Mouse (Mus musculus): ENCODE results near the gene Orc1.

DNA sequence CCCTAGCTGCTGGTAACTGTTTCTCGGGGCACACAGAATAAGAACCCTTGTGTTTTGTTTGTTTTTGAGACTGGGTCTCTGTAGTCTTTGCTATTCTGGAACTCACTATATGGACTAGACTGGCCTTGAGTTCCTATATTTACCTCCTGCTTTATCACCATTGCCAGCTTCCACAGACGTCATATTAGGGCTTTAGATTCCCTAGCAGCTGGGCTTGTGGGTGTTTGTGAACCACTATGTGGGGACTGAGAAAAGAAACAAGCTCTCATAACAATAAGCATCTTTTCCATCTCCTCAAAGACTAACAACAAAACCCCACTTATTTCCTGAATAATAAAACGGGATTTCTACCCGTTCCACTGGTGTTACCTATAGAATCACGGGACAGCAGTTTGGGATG lies 31.7 kb downstream of the Orc1 start:
- no peak for TF ChIP-seq ZC3H11A (IDR thresholded peaks at IDR 0.05; ENCODE audit: borderline replicate concordance, low read depth, low read length)
- TF ChIP-seq HCFC1 (IDR thresholded peaks at IDR 0.05; ENCODE audit: borderline replicate concordance, insufficient read depth, low read length): no peak
- TF ChIP-seq ZNF384 (IDR thresholded peaks at IDR 0.05; ENCODE audit: low read depth, low read length): no peak

Measured in ES-E14 (cell line).